Mouse (Mus musculus): ENCODE data around the gene Bach1. TPM values are rescaled to one million over a fixed set of nuclear protein-coding genes. Genes with fewer than 3 reads are reported as not detected.

Bach1 gene
- polyA plus RNA-seq, 1 experiment from 2014 or later: 25.4 TPM

DNA sequence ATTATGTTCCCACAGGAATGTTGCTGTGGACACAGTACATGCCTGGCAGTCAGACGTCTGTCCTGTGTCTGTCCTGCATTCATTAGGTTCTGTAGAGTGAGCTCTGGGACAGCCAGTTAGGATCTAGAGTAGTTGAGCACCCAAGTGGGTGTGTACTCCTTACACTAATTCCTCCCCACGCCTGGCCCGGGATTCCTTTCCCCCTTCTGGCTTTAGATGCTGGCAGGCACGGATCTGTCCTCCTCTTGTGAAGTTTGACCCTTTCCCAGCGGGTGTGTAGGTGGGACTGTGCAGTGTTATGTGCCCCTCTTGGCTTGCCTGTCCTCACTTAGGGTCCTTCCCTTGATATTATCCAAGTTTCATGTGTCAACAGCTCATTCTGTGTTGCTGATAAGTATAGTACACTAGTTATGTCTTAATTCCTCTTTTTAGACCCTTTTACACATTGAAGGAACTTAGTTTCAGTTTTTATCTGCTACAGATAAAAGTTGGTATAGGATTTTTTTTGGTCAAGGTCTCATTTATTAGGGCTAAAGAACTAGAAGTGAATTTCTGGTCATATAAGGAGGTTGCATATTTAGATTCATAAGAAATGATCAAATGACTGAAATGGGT, 18.4 kb downstream of the Bach1 start:
- no peak overlapping the region for H3K4me3 ChIP-seq (replicated peaks)
- H3K9ac ChIP-seq (replicated peaks): no peak overlapping the region
- H3K9me3 ChIP-seq: no peaks in the 10 kb centered on the region
- H3K27ac ChIP-seq: no peak overlapping the region
- 76% methylated on average over 5 of the region's 5 CpGs for WGBS
- peaks cover 23% of the 10 kb centered on the region for H3K4me1 ChIP-seq (replicated peaks)
- H3K4me2 ChIP-seq (replicated peaks): no peak overlapping the region
- peaks cover 38% of the 10 kb centered on the region for H3K36me3 ChIP-seq
- no peaks in the 10 kb centered on the region for H3K27me3 ChIP-seq
- ATAC-seq: no peak

GRCm38 (mm10) chr16:87719071-87719470, 20.3 kb downstream of the Bach1 start:
- ATAC-seq: no peak
- 93% methylated on average over 11 of the region's 11 CpGs for WGBS
- Histone ChIP-seq H3K27ac (no peak overlapping the region), H3K9ac (replicated peaks) (no peak overlapping the region), H3K4me1 (replicated peaks) (peaks cover 11% of the 10 kb centered on the region), H3K9me3 (no peaks in the 10 kb centered on the region), H3K36me3 (peaks cover 52% of the 10 kb centered on the region), H3K4me3 (replicated peaks) (no peak overlapping the region), H3K27me3 (no peaks in the 10 kb centered on the region), H3K4me2 (replicated peaks) (no peak overlapping the region)

- 93% methylated on average over 23 of the region's 23 CpGs for WGBS
- no peak for ATAC-seq
- peaks cover 56% of the 10 kb centered on the region for H3K36me3 ChIP-seq
Measured at GRCm38 (mm10) chr16:87719688-87720283, 21.0 kb downstream of the Bach1 start.

GRCm38 (mm10) chr16:87720851-87721409, 22.2 kb downstream of the Bach1 start:
- Histone ChIP-seq H3K4me1 (replicated peaks) (peaks cover 6% of the 10 kb centered on the region; the same call in 1 of the 2 replicates), H3K9me3 (no peaks in the 10 kb centered on the region), H3K9ac (replicated peaks) (no peak overlapping the region), H3K36me3 (peaks cover 59% of the 10 kb centered on the region), H3K27me3 (no peaks in the 10 kb centered on the region), H3K27ac (no peak overlapping the region), H3K4me2 (replicated peaks) (no peak overlapping the region), H3K4me3 (replicated peaks) (no peak overlapping the region)
- no peak for ATAC-seq
- WGBS: 96% methylated on average over 24 of the region's 24 CpGs

More at GRCm38 (mm10) chr16:87719688-87720283, 21.0 kb downstream of the Bach1 start:
- Histone ChIP-seq H3K9ac (replicated peaks) (no peak overlapping the region), H3K4me3 (replicated peaks) (no peak overlapping the region), H3K4me2 (replicated peaks) (no peak overlapping the region), H3K9me3 (no peaks in the 10 kb centered on the region), H3K27me3 (no peaks in the 10 kb centered on the region), H3K4me1 (replicated peaks) (peaks cover 9% of the 10 kb centered on the region), H3K27ac (no peak overlapping the region)

GRCm38 (mm10) chr16:87722857-87723256, 24.1 kb downstream of the Bach1 start:
- H3K36me3 ChIP-seq: peaks cover 60% of the 10 kb centered on the region
- H3K4me1 ChIP-seq (replicated peaks): peaks cover 3% of the 10 kb centered on the region; the same call in 1 of the 2 replicates
- no peak for ATAC-seq

DNA sequence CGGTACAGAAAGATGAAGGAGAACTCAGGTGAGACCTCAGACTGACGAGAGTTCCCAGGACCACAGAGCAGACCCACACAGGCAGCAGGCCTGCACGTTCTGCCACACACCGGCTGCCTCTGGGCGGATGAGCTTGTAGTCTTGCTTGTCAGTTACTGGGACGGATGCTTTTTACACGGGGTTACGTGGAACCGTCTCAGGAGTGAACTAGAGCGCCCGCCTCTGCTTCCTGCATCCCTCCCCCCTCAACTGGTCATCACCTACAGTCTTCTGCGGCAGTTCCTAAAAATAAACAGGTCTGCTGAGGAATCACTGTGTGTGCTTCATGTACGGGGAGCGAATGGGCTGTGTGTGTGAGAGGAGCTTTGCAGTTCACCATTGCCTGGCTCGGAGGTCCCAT, 24.7 kb downstream of the Bach1 start:
- H3K27me3 ChIP-seq: no peaks in the 10 kb centered on the region
- no peak overlapping the region for H3K9ac ChIP-seq (replicated peaks)
- no peak overlapping the region for H3K27ac ChIP-seq
- no peak overlapping the region for H3K4me3 ChIP-seq (replicated peaks)
- H3K4me2 ChIP-seq (replicated peaks): no peak overlapping the region
- H3K36me3 ChIP-seq: peaks cover 64% of the 10 kb centered on the region
- no peaks in the 10 kb centered on the region for H3K4me1 ChIP-seq (replicated peaks)
- no peak for ATAC-seq
- no peaks in the 10 kb centered on the region for H3K9me3 ChIP-seq
- 94% methylated on average over 15 of the region's 15 CpGs for WGBS

More at GRCm38 (mm10) chr16:87722857-87723256, 24.1 kb downstream of the Bach1 start:
- Histone ChIP-seq H3K27ac (no peak overlapping the region), H3K27me3 (no peaks in the 10 kb centered on the region), H3K4me2 (replicated peaks) (no peak overlapping the region), H3K9ac (replicated peaks) (no peak overlapping the region), H3K9me3 (no peaks in the 10 kb centered on the region), H3K4me3 (replicated peaks) (no peak overlapping the region)
- WGBS: 92% methylated on average over 5 of the region's 5 CpGs

DNA sequence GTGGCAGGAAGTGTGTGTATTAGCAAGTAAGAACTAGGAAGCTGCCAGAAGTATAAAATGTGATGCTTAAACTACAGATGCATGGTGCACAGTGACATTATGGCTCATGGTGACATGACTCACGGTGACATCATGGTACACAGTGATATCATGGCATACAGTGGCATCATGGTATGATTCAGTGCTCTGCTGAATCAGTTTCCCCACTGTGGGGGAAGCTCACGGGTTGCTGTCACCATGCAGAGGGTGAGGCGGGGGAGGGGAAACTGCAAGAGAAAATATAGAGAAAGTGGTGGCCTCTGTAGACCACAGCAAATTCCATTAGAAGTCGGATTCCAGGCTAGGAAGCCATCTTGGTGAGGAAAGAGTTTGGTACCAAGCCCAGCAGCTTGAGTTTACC, 26.1 kb downstream of the Bach1 start:
- no peak overlapping the region for H3K9ac ChIP-seq (replicated peaks)
- H3K36me3 ChIP-seq: peaks cover 66% of the 10 kb centered on the region
- H3K4me2 ChIP-seq (replicated peaks): no peak overlapping the region
- H3K27ac ChIP-seq: no peak overlapping the region
- no peak overlapping the region for H3K4me3 ChIP-seq (replicated peaks)
- no peaks in the 10 kb centered on the region for H3K9me3 ChIP-seq
- H3K4me1 ChIP-seq (replicated peaks): no peaks in the 10 kb centered on the region
- WGBS: 91% methylated on average over 4 of the region's 4 CpGs
- no peak for ATAC-seq
- no peaks in the 10 kb centered on the region for H3K27me3 ChIP-seq

DNA sequence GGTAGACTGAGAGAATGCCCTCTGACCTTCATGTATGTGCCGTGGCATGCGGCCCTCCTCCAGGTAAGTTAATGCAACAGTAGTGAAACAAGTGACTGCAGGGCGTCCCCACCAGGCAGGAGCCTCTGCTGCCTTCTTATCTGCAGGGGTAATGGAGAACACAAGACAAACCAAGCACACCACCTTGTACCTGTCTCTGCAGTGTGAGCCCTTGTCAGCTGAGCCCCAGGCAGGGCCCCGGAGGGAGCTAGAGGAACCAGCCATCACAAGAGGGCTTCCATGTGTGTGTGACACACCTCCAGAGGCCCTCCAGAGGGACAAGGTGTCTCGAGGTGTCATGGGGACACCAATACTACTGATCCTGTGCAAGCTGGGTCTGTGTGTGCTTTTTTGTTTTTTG, 26.5 kb downstream of the Bach1 start:
- Histone ChIP-seq H3K27me3 (no peaks in the 10 kb centered on the region), H3K4me1 (replicated peaks) (no peaks in the 10 kb centered on the region), H3K4me2 (replicated peaks) (no peak overlapping the region), H3K36me3 (peaks cover 66% of the 10 kb centered on the region), H3K9me3 (no peaks in the 10 kb centered on the region), H3K27ac (no peak overlapping the region), H3K9ac (replicated peaks) (no peak overlapping the region), H3K4me3 (replicated peaks) (no peak overlapping the region)
- WGBS: 96% methylated on average over 5 of the region's 5 CpGs
- ATAC-seq: no peak

- no peaks in the 10 kb centered on the region for H3K9me3 ChIP-seq
- no peak overlapping the region for H3K4me3 ChIP-seq (replicated peaks)
- H3K27ac ChIP-seq: no peak overlapping the region
- peaks cover 70% of the 10 kb centered on the region for H3K36me3 ChIP-seq
- no peaks in the 10 kb centered on the region for H3K27me3 ChIP-seq
- ATAC-seq: no peak
- no peak overlapping the region for H3K4me2 ChIP-seq (replicated peaks)
- H3K4me1 ChIP-seq (replicated peaks): no peaks in the 10 kb centered on the region
- no peak overlapping the region for H3K9ac ChIP-seq (replicated peaks)
- 95% methylated on average over 21 of the region's 21 CpGs for WGBS
Measured at GRCm38 (mm10) chr16:87725963-87726362, 27.2 kb downstream of the Bach1 start.

- H3K36me3 ChIP-seq: peaks cover 69% of the 10 kb centered on the region
- no peaks in the 10 kb centered on the region for H3K27me3 ChIP-seq
- no peak overlapping the region for H3K4me3 ChIP-seq (replicated peaks)
- no peaks in the 10 kb centered on the region for H3K4me1 ChIP-seq (replicated peaks)
- H3K9ac ChIP-seq (replicated peaks): no peak overlapping the region
- no peaks in the 10 kb centered on the region for H3K9me3 ChIP-seq
- no peak for ATAC-seq
- 98% methylated on average over 6 of the region's 6 CpGs for WGBS
- H3K4me2 ChIP-seq (replicated peaks): no peak overlapping the region
- no peak overlapping the region for H3K27ac ChIP-seq
Measured at GRCm38 (mm10) chr16:87726369-87726768, 27.6 kb downstream of the Bach1 start.

- ATAC-seq: no peak
- peaks cover 63% of the 10 kb centered on the region for H3K36me3 ChIP-seq
- H3K9ac ChIP-seq (replicated peaks): no peak overlapping the region
- no peak overlapping the region for H3K4me3 ChIP-seq (replicated peaks)
- no peaks in the 10 kb centered on the region for H3K4me1 ChIP-seq (replicated peaks)
- 81% methylated on average over 9 of the region's 9 CpGs for WGBS
- no peaks in the 10 kb centered on the region for H3K27me3 ChIP-seq
- H3K27ac ChIP-seq: no peak overlapping the region
- H3K4me2 ChIP-seq (replicated peaks): no peak overlapping the region
- no peaks in the 10 kb centered on the region for H3K9me3 ChIP-seq
Measured at GRCm38 (mm10) chr16:87727250-87727649, 28.5 kb downstream of the Bach1 start.

DNA sequence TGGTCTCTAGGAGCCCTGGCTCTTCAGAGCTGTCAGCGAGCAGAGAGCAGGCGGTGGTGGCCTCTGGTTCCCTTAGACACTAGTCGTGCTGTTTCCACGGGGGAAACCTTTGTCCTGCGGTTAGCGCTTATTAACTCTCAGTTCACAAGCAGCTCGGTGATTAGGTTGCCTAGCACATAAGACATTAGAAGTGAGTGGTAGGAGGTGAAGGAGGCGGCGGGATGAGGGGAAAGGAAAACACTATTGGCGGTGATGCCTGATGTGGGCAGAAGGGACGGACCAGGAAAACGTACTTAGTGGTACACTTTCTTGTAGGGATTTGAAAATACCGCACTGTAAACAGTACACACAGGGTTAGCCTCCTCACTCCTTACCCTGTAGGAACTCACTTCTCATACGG, 29.2 kb downstream of the Bach1 start:
- no peak overlapping the region for H3K4me3 ChIP-seq (replicated peaks)
- ATAC-seq: no peak
- no peaks in the 10 kb centered on the region for H3K4me1 ChIP-seq (replicated peaks)
- H3K9me3 ChIP-seq: no peaks in the 10 kb centered on the region
- H3K4me2 ChIP-seq (replicated peaks): no peak overlapping the region
- H3K9ac ChIP-seq (replicated peaks): no peak overlapping the region
- WGBS: 71% methylated on average over 14 of the region's 14 CpGs
- peaks cover 59% of the 10 kb centered on the region for H3K36me3 ChIP-seq
- no peak overlapping the region for H3K27ac ChIP-seq
- H3K27me3 ChIP-seq: no peaks in the 10 kb centered on the region

All from midbrain, embryonic 13.5 days (tissue).